Mouse (Mus musculus) C2C12 (cell line): ENCODE data around the gene Ttll9. TPM values are rescaled to one million over a fixed set of nuclear protein-coding genes. Genes with fewer than 3 reads are reported as not detected.

Experiments used
- H3K27me3 ChIP-seq: one replicate; pipeline ENCODE4 v1.6.1; 2011; ENCODE audit not compliant: control insufficient read depth, insufficient read depth, insufficient read length
- H3K36me3 ChIP-seq: one replicate; pipeline ENCODE4 v1.6.1; 2011; ENCODE audit not compliant: control insufficient read depth, insufficient read depth
- H3K4me3 ChIP-seq: one replicate; pipeline ENCODE4 v1.5.1; 2011; ENCODE audit warnings: mild to moderate bottlenecking, control low read depth; ENCODE audit not compliant: poor library complexity, insufficient read depth, severe bottlenecking
- H3K79me2 ChIP-seq: one replicate; pipeline ENCODE4 v1.6.1; 2011; ENCODE audit not compliant: control insufficient read depth, insufficient read depth
- H3K79me3 ChIP-seq: one replicate; pipeline ENCODE4 v1.6.1; 2011; ENCODE audit warnings: low read depth, control low read depth
- H3ac ChIP-seq: one replicate; pipeline ENCODE3; 2011; ENCODE audit warnings: low read depth; ENCODE audit not compliant: control insufficient read depth, insufficient read length
- CEBPB ChIP-seq: IDR thresholded peaks from one replicate; pipeline ENCODE4 v1.6.1; 2011; ENCODE audit warnings: low read depth, mild to moderate bottlenecking, control low read depth, moderate library complexity
- CTCF ChIP-seq: IDR thresholded peaks from one replicate; pipeline ENCODE4 v1.5.1; 2011; ENCODE audit not compliant: control insufficient read depth, insufficient read depth, insufficient read length
- FOSL1 ChIP-seq: IDR thresholded peaks from one replicate; pipeline ENCODE4 v1.8.0; 2011; ENCODE audit warnings: mild to moderate bottlenecking, low read length; ENCODE audit not compliant: poor library complexity, insufficient read depth, severe bottlenecking
- MAX ChIP-seq: IDR thresholded peaks from one replicate; pipeline ENCODE4 v1.6.1; 2011; ENCODE audit warnings: mild to moderate bottlenecking, control low read depth
- MYOD1 ChIP-seq: IDR thresholded peaks from one replicate; pipeline ENCODE4 v1.6.1; 2011; ENCODE audit warnings: low read depth; ENCODE audit not compliant: control insufficient read depth, insufficient read length
- MYOG ChIP-seq: IDR thresholded peaks from one replicate; pipeline ENCODE4 v1.6.1; 2011; ENCODE audit not compliant: control insufficient read depth, insufficient read length; ENCODE audit errors: extremely low read depth
- USF1 ChIP-seq: IDR thresholded peaks from one replicate; pipeline ENCODE4 v1.6.1; 2011; ENCODE audit warnings: low read depth, mild to moderate bottlenecking, control low read depth, moderate library complexity
- polyA plus RNA-seq: library from polyadenylated mRNA; unstranded; fragments of >200 nt; fragmentation: generic; extraction: Trizol; gene quantifications from one replicate; pipeline ENCODE4 v1.2.1, GENCODE M21; 2012; ENCODE audit warnings: missing spikeins

Ttll9 gene
- polyA plus RNA-seq, 1 experiment = 0.16 TPM

DNA sequence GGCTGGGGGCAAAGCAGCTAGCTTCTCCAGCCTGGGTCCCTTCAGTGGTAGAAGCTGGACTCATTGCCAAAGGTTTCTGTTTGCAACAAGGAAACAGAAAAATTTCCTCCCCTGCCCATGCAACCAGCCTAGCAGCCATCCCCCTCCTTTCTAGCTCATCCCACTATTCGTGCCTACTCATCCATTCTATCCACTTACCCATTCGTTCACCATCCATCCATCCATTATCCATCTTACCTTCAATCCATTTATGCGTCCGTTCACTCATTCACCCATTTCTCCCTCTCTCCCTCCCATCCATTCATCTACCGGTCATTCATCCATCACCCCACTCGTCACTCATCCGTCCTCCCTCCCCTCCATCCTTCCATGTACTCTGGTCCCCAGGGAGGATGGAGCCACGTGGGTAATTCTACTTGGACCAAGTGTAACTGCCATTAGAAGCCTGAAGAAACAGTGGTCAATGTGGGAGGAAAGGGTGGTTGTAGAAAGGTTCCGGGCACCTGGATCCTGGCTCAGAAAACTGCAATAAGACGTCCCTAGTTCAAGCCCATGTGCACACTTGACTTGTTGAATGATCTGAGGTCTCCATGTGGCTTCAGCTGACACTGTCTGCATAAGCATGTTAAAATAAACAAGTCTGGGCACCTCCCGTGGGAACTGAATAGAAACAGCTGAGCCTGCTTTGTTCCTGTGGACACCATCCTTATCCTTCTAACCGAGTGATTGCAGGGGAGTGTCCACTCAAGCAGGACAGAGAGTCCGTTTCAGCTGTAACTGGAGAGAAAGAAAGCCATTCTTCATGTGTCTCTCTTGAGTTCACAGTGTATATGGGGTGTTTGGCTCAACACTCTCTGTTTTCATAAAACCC is 10.2 kb upstream of the Ttll9 start:
- H3K36me3 ChIP-seq = no peaks in the 10 kb centered on the region
- TF ChIP-seq USF1 (no peak), MYOG (no peak), CTCF (no peak), FOSL1 (no peak), MAX (no peak), CEBPB (no peak)
- H3K79me3 ChIP-seq = no peaks in the 10 kb centered on the region
- no peak overlapping the region for H3ac ChIP-seq
- H3K27me3 ChIP-seq = peaks cover 85% of the 10 kb centered on the region
- no peaks in the 10 kb centered on the region for H3K79me2 ChIP-seq
- no peak overlapping the region for H3K4me3 ChIP-seq

GRCm38 (mm10) chr2:152958116-152958515 is 4.2 kb upstream of the Ttll9 start:
- Histone ChIP-seq H3K27me3 (peaks cover 53% of the 10 kb centered on the region), H3K79me2 (no peaks in the 10 kb centered on the region), H3K36me3 (no peaks in the 10 kb centered on the region), H3K79me3 (no peaks in the 10 kb centered on the region), H3K4me3 (no peak overlapping the region), H3ac (no peak overlapping the region)
- TF ChIP-seq MAX = no peak
- no peak for TF ChIP-seq FOSL1
- no peak for TF ChIP-seq CTCF
- TF ChIP-seq MYOD1 = no peak
- no peak for TF ChIP-seq CEBPB
- TF ChIP-seq MYOG = no peak
- TF ChIP-seq USF1 = no peak

- no peaks in the 10 kb centered on the region for H3K79me2 ChIP-seq
- peaks cover 8% of the 10 kb centered on the region for H3K27me3 ChIP-seq
- no peaks in the 10 kb centered on the region for H3K79me3 ChIP-seq
- H3K4me3 ChIP-seq = no peak overlapping the region
- H3K36me3 ChIP-seq = no peaks in the 10 kb centered on the region
- no peak overlapping the region for H3ac ChIP-seq
- TF ChIP-seq MYOG (no peak), MYOD1 (no peak), MAX (no peak), USF1 (no peak), CTCF (no peak), FOSL1 (no peak), CEBPB (no peak)
Measured at GRCm38 (mm10) chr2:152965555-152965954, 3.3 kb downstream of the Ttll9 start.

GRCm38 (mm10) chr2:152976991-152977390 is 14.7 kb downstream of the Ttll9 start:
- H3K36me3 ChIP-seq = no peaks in the 10 kb centered on the region
- H3K4me3 ChIP-seq = no peak overlapping the region
- no peaks in the 10 kb centered on the region for H3K79me3 ChIP-seq
- no peak overlapping the region for H3ac ChIP-seq
- TF ChIP-seq MAX = no peak
- no peak for TF ChIP-seq CEBPB
- H3K27me3 ChIP-seq = peaks cover 66% of the 10 kb centered on the region
- no peaks in the 10 kb centered on the region for H3K79me2 ChIP-seq

DNA sequence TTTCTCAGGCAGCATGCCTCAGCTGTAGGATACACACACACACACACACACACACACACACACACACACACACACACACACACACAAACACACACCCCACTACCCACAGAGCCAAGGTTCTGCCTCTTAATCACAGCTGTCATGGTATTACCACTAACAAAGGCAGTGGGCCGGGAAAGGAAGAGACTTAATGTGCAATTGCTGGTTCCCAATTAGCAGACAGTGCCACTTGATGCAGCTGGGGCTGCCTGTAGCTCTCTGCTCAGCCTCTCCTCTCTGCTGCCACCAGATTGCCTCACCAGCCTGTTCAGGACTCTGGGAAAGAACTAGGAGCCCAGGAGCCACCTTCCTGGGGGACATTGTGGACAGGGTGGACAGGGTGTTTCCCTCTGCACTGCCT is 23.3 kb downstream of the Ttll9 start:
- no peaks in the 10 kb centered on the region for H3K79me3 ChIP-seq
- TF ChIP-seq FOSL1 = no peak
- TF ChIP-seq USF1 = no peak
- no peak for TF ChIP-seq MAX
- TF ChIP-seq MYOG = no peak
- no peak for TF ChIP-seq CTCF
- no peak for TF ChIP-seq MYOD1
- no peak for TF ChIP-seq CEBPB
- no peak overlapping the region for H3K4me3 ChIP-seq
- H3K36me3 ChIP-seq = no peaks in the 10 kb centered on the region
- H3K79me2 ChIP-seq = no peaks in the 10 kb centered on the region
- H3ac ChIP-seq = no peak overlapping the region
- peaks cover 87% of the 10 kb centered on the region for H3K27me3 ChIP-seq

GRCm38 (mm10) chr2:152991529-152991928 is 29.2 kb downstream of the Ttll9 start:
- Histone ChIP-seq H3K79me2 (no peaks in the 10 kb centered on the region), H3K36me3 (no peaks in the 10 kb centered on the region), H3K4me3 (no peak overlapping the region), H3K79me3 (no peaks in the 10 kb centered on the region), H3ac (no peak overlapping the region), H3K27me3 (peaks cover 76% of the 10 kb centered on the region)
- TF ChIP-seq FOSL1 (no peak), MYOG (no peak), MYOD1 (no peak)
